Mouse (Mus musculus): Measurements from ENCODE around the gene Ptges3. TPM values are rescaled to one million over a fixed set of nuclear protein-coding genes. Genes with fewer than 3 reads are reported as not detected.

Gene Ptges3
- polyA plus RNA-seq, 1 experiment from 2014 or later: 544 TPM

GRCm38 (mm10) chr10:128090651-128091563 lies 32.2 kb downstream of the Ptges3 start:
- 9% methylated on average over 14 of the region's 14 CpGs for WGBS
- H3K4me1 ChIP-seq (replicated peaks): peaks cover 58% of the 10 kb centered on the region

DNA sequence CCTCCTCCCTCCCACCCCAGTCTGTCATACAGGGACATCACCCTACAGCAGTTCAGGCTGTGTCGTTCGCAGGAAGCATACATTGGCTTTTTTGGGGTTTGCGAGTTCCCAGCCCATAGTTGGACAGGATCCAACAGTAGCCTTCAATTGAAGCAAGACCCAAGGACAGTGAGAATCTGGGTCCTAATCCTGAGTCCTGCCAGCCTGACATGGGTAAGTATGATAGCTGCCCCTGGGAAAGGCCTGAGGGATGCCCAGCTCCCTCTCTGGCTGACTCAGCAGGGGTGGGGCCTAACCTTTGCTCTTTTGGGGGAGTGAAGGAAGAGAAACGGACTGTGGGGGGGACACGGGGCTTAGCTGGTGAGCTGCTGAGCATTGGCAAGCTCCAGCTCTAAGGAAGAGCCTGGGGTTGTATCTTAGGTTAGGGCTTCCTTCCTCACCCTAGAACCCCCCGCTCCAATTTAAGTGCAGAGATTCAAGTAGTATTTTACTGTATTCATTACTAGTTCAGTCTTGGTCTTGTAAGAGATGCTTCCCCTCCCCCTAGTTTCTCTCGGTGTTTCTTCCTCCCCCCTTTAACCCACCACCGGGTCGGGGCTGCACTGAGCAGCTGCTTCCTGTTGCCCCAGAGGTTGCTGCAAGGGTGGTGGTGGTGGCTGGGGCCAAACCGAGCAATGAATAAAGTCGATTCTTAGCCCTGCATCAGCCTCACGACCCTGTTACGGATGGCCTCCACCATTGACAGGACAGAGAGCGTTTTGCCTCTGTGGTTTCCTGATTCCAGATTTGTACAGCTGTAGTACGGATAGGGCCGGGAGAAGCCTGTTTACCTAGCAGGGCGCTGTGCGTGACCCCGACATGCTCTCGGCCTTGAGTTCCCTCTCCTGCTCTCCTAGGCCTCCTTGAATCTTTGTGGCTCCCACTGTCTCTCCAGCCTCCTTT lies 33.1 kb downstream of the Ptges3 start, which contains the start of gene Baz2a:
Baz2a (plus strand) TSS at position 14 of the 942 bp plus-strand sequence.
- no peaks in the 10 kb centered on the region for H3K27me3 ChIP-seq (ENCODE audit: insufficient read depth, poor library complexity, severe bottlenecking)
- H3K4me3 ChIP-seq: peak within 1 kb of the TSS; percentile 81
- peak; percentile 44 for DNase-seq (ENCODE audit: low spot score)
- peaks cover 41% of the 10 kb centered on the region for H3K36me3 ChIP-seq
- H3K27ac ChIP-seq: peak within 1 kb of the TSS; percentile 93
- 2% methylated on average over 20 of the region's 20 CpGs for WGBS
- H3K4me1 ChIP-seq (replicated peaks): peaks cover 66% of the 10 kb centered on the region
- no peaks in the 10 kb centered on the region for H3K9me3 ChIP-seq

More at GRCm38 (mm10) chr10:128090651-128091563, 32.2 kb downstream of the Ptges3 start:
- Histone ChIP-seq H3K27me3 (ENCODE audit: insufficient read depth, poor library complexity, severe bottlenecking) (no peaks in the 10 kb centered on the region), H3K4me3 (peak overlapping the region; percentile 81), H3K9me3 (no peaks in the 10 kb centered on the region), H3K36me3 (peaks cover 50% of the 10 kb centered on the region), H3K27ac (peak overlapping the region; percentile 93)
- peak; percentile 89 for DNase-seq (ENCODE audit: low spot score)

- WGBS: under 1% methylated on average over 87 of the region's 88 CpGs
- H3K9me3 ChIP-seq: no peaks in the 10 kb centered on the region
- DNase-seq (ENCODE audit: low spot score): peak; percentile 82
- H3K27me3 ChIP-seq (ENCODE audit: insufficient read depth, poor library complexity, severe bottlenecking): no peaks in the 10 kb centered on the region
- H3K4me3 ChIP-seq: peak overlapping the region; percentile 81
- H3K27ac ChIP-seq: peak overlapping the region; percentile 93
- H3K36me3 ChIP-seq: peaks cover 31% of the 10 kb centered on the region
- H3K4me1 ChIP-seq (replicated peaks): peaks cover 70% of the 10 kb centered on the region
Observed at GRCm38 (mm10) chr10:128092506-128093495, 34.0 kb downstream of the Ptges3 start.

DNA sequence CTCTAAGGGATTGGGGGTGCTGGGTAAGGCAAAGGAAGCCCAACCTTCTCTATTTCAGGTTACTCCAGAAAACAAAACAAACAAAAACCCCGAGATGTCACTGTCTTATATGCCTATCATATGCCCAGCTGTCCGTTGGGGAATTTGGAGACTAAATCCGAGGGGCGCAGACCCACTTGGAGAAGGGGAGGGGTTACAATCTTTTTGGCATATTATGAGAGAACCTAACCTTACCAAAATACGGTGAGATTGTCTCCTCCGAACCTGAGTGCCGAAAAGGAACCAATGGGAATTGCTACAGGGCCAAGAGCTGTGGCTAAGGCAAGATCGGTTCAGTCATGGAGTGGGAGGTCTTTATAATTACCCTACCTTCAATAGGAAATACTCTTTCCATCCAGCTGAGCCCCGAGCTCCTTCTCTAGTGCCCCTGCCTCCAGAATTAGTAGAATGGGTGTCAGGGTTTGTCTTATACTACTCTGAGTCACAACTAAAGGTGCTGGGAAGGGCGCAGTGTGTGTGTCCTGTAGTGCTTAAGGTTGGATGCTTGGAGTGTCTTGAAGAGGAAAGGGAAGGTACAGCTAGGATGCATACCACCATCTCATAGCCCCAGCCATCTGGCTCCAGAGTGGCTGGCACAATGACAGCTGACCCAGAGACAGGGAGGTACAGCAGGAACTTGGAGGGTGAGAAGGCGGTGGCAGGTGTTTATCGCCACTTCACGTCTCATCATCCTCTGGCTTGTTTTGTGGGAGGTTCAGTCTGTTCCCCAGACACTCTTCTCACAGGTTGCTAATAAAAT lies 34.9 kb downstream of the Ptges3 start:
- peaks cover 79% of the 10 kb centered on the region for H3K4me1 ChIP-seq (replicated peaks)
- peak overlapping the region; percentile 81 for H3K4me3 ChIP-seq
- 25% methylated on average over 13 of the region's 13 CpGs for WGBS
- DNase-seq (ENCODE audit: low spot score): no peak
- no peaks in the 10 kb centered on the region for H3K9me3 ChIP-seq
- H3K27me3 ChIP-seq (ENCODE audit: insufficient read depth, poor library complexity, severe bottlenecking): no peaks in the 10 kb centered on the region
- H3K36me3 ChIP-seq: peaks cover 23% of the 10 kb centered on the region
- peak overlapping the region; percentile 93 for H3K27ac ChIP-seq

- Histone ChIP-seq H3K9me3 (no peaks in the 10 kb centered on the region), H3K27ac (peak overlapping the region; percentile 93), H3K36me3 (peaks cover 15% of the 10 kb centered on the region), H3K27me3 (ENCODE audit: insufficient read depth, poor library complexity, severe bottlenecking) (no peaks in the 10 kb centered on the region), H3K4me1 (replicated peaks) (peaks cover 79% of the 10 kb centered on the region), H3K4me3 (peak overlapping the region; percentile 81)
- peak; percentile 81 for DNase-seq (ENCODE audit: low spot score)
- WGBS: 11% methylated on average over 19 of the region's 19 CpGs
Observed at GRCm38 (mm10) chr10:128094340-128094968, 35.7 kb downstream of the Ptges3 start.

DNA sequence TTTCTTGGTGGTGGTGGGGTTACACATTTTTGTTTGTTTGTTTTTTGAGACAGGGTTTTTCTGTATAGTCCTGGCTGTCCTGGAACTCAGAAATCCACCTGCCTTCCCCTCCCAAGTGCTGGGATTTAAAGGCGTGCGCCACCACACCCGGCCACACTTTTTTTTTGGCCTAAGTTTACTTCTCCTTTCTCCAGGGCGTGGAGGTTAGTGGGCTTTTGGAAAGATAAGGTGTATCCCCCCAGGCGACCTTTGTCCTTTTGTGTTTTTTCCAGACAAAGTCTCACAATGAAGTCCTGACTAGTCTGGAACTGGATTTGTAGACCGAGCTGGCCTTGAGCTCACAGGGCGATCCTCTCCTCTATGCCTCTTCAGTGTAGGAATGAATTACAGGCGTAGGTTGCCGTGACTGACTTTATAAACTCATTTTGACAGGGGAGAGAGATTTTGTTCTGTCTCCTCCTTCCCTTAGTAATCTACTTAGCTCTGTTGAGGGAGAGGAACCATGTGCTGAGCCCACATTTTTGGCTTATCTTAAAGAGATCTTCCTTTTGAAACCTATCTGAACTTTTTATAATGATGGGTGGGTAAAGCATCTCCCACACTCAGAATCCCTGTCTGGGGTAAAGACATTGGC lies 36.4 kb downstream of the Ptges3 start:
- Histone ChIP-seq H3K9me3 (no peaks in the 10 kb centered on the region), H3K27me3 (ENCODE audit: insufficient read depth, poor library complexity, severe bottlenecking) (no peaks in the 10 kb centered on the region), H3K4me1 (replicated peaks) (peaks cover 73% of the 10 kb centered on the region), H3K36me3 (peaks cover 10% of the 10 kb centered on the region), H3K27ac (peak overlapping the region; percentile 93; the same call in 1 of the 2 replicates), H3K4me3 (peak overlapping the region; percentile 81)
- WGBS: 26% methylated on average over 9 of the region's 9 CpGs
- DNase-seq (ENCODE audit: low spot score): no peak

- H3K4me3 ChIP-seq: peak overlapping the region; percentile 98
- DNase-seq (ENCODE audit: low spot score): no peak
- no peaks in the 10 kb centered on the region for H3K9me3 ChIP-seq
- H3K36me3 ChIP-seq: peaks cover 8% of the 10 kb centered on the region; the same call in 1 of the 2 replicates
- peaks cover 65% of the 10 kb centered on the region for H3K4me1 ChIP-seq (replicated peaks)
- H3K27ac ChIP-seq: peak overlapping the region; percentile 96
- H3K27me3 ChIP-seq (ENCODE audit: insufficient read depth, poor library complexity, severe bottlenecking): no peaks in the 10 kb centered on the region
- 21% methylated on average over 4 of the region's 4 CpGs for WGBS
Observed at GRCm38 (mm10) chr10:128096313-128096692, 37.5 kb downstream of the Ptges3 start.

DNA sequence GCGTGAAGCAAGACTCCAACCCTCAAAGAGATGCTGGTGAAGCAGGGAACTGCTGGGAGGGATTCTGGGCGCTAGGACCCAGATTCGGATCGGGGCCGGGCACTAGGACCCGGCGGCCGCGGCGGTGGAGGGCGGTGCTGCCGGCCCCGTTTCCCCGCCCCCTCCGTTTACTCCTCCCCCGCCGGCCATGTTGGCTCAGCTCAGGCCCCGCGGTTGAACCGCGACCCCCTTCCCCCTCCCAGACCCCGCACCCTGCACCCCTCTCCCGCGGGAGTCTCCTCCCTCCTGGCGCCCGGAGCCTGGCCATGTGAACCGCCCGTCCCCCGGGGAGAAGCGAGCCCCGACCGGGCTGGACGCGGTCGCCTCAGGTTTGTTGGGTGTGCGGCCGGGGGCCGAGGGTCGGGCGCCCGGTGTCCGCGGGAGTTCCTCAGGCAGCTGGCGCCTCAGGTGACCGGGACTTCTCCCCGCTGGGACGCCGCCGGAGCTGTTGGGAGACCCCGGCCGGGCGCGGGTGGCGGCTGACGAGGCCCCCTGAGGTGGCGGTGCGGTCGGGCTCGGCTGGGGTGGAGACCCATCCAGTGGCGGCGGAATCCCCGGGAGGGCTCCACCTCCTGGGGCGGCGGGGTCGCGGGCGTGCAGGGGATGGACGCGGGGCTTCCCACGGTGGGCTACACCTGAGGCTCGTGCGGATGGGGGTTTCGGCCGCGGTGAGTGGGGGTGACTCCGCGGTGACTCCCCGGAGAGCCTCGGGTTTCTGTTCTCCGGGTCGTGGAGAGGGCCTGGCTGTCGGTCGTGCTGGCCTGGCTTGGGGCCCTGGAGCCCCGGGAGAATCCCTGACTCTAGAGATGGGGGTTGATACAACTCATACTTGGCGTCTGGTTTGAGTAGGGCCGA lies 38.2 kb downstream of the Ptges3 start:
- peak; percentile 91 for DNase-seq (ENCODE audit: low spot score)
- H3K27ac ChIP-seq: peak overlapping the region; percentile 96
- under 1% methylated on average over 86 of the region's 86 CpGs for WGBS
- no peaks in the 10 kb centered on the region for H3K27me3 ChIP-seq (ENCODE audit: insufficient read depth, poor library complexity, severe bottlenecking)
- peak overlapping the region; percentile 98 for H3K4me3 ChIP-seq
- H3K4me1 ChIP-seq (replicated peaks): peaks cover 59% of the 10 kb centered on the region
- no peaks in the 10 kb centered on the region for H3K9me3 ChIP-seq
- H3K36me3 ChIP-seq: peaks cover 11% of the 10 kb centered on the region; the same call in 1 of the 2 replicates

GRCm38 (mm10) chr10:128097587-128097971 lies 38.8 kb downstream of the Ptges3 start:
- H3K9me3 ChIP-seq: no peaks in the 10 kb centered on the region
- no peaks in the 10 kb centered on the region for H3K27me3 ChIP-seq (ENCODE audit: insufficient read depth, poor library complexity, severe bottlenecking)
- H3K27ac ChIP-seq: peak overlapping the region; percentile 96
- H3K4me1 ChIP-seq (replicated peaks): peaks cover 53% of the 10 kb centered on the region
- peaks cover 12% of the 10 kb centered on the region for H3K36me3 ChIP-seq
- peak; percentile 52 for DNase-seq (ENCODE audit: low spot score)
- WGBS: under 1% methylated on average over 13 of the region's 13 CpGs
- peak overlapping the region; percentile 98 for H3K4me3 ChIP-seq
